Mouse (Mus musculus) brain, embryonic 14.5 days (tissue): ENCODE results near the gene Fam92a. TPM values are rescaled to one million over a fixed set of nuclear protein-coding genes. Genes with fewer than 3 reads are reported as not detected.
"Not testable (repeated sequence)": the region's sequence is repeated elsewhere in the genome, so short reads cannot be mapped to it uniquely, and the experiment has no call there.

ENCODE experiments used
- DNase-seq: peaks from one replicate; pipeline ENCODE4 v3.0.0-alpha.2; 2011; ENCODE audit warnings: low read depth
- CTCF ChIP-seq: fragments of 200-500 bp; IDR thresholded peaks from 2 replicates; pipeline ENCODE4 v1.5.1; 2012; ENCODE audit warnings: inconsistent platforms, mild to moderate bottlenecking, moderate library complexity, borderline replicate concordance; ENCODE audit not compliant: insufficient read depth, insufficient read length; ENCODE audit errors: extremely low read depth
- POLR2A ChIP-seq: fragments of 200-500 bp; IDR thresholded peaks from 2 replicates; pipeline ENCODE4 v1.6.1; 2012; ENCODE audit warnings: mild to moderate bottlenecking, inconsistent platforms, borderline replicate concordance; ENCODE audit not compliant: poor library complexity, insufficient read depth, insufficient read length, severe bottlenecking; ENCODE audit errors: extremely low read depth
- polyA plus RNA-seq: library from polyadenylated mRNA; depleted of rRNA; stranded (reverse); fragments of >200 nt; gene quantifications from 2 replicates; pipeline ENCODE4 v1.2.3, GENCODE M21; 2012; rRNA removed

Gene Fam92a
- 49.5 and 52.3 TPM in 2 replicates for polyA plus RNA-seq

- DNase-seq = peak; percentile 86
- TF ChIP-seq POLR2A (peak; percentile 70), CTCF (no peak)
Measured at GRCm38 (mm10) chr4:12171318-12172091, at the start of gene Fam92a. Gene Fam92a (minus strand): TSS chr4:12172015.

- peak; percentile 39 for DNase-seq
- TF ChIP-seq CTCF (no peak), POLR2A (no peak)
Measured at GRCm38 (mm10) chr4:12178992-12179391, 7.2 kb upstream of the Fam92a start.

- TF ChIP-seq CTCF = no peak
- no peak for DNase-seq
Measured at GRCm38 (mm10) chr4:12170986-12171317, 863 bp downstream of the Fam92a start.

DNA sequence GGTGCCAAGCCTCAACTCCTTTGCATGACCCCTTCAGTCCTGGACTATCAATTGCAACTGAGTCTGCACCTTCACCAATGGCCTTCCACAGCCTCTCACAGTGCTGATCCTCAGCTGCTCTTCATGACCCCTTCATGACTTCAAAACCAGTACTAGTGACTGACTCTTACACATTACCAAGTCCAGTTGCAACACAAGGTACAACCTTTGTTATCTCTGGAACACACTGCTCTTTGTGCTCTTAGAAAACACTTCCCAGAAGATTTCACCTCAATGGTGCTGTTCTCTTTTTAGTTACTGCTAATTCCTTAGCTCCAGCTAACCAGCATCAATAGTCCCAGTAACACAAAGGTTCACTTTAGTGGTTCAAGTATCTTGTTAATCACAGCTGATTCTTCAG, 24.2 kb downstream of the Fam92a start:
- no peak for DNase-seq

GRCm38 (mm10) chr4:12141516-12141915, 30.3 kb downstream of the Fam92a start:
- not testable (repeated sequence) for DNase-seq

More for the DNA sequence above, 24.2 kb downstream of the Fam92a start:
- no peak for TF ChIP-seq POLR2A
- no peak for TF ChIP-seq CTCF

- DNase-seq = peak; percentile 28
Measured at GRCm38 (mm10) chr4:12140592-12141062, 31.2 kb downstream of the Fam92a start.

GRCm38 (mm10) chr4:12140141-12140567, 31.7 kb downstream of the Fam92a start, which contains the start of gene Rbm12b1:
Gene Rbm12b1 (plus strand): TSS chr4:12140264.
- peak; percentile 96 for DNase-seq
- peak; percentile 45; the same call in 1 of the 2 replicates for TF ChIP-seq POLR2A

Other genes starting within 250 kb of the Fam92a start
- not detected in 2 replicates for gene Gm10604, start 190.8 kb downstream of the Fam92a start, polyA plus RNA-seq
- 18.6 and 18.7 TPM in 2 replicates for gene Rbm12b2, start 82.6 kb downstream of the Fam92a start, polyA plus RNA-seq
- 18.1 and 19.6 TPM in 2 replicates for gene Rbm12b1, start 31.8 kb downstream of the Fam92a start, polyA plus RNA-seq